Mouse (Mus musculus) adrenal gland, postnatal 4 days (tissue): ENCODE results near the gene Hhat. TPM values are rescaled to one million over a fixed set of nuclear protein-coding genes. Genes with fewer than 3 reads are reported as not detected.

Experiments used
- DNase-seq, 2 experiments: peaks; one replicate each; pipeline ENCODE4 v3.0.0; 2021 to 2022; ENCODE audit warnings: low spot score in 2 of 2, mixed read lengths in 2 of 2
- total RNA-seq, 2 experiments: library from RNA; stranded (reverse); gene quantifications; 2 replicates each; pipeline ENCODE4 v1.2.3; 2021

Hhat gene
- total RNA-seq, 2 experiments from 2014 or later: 14.4 to 15.1 TPM

GRCm38 (mm10) chr1:192744880-192745239 is 26.2 kb downstream of the Hhat start:
- DNase-seq: no peak

GRCm38 (mm10) chr1:192742394-192743251 is 28.4 kb downstream of the Hhat start:
- DNase-seq: no peak

GRCm38 (mm10) chr1:192741896-192742295 is 29.1 kb downstream of the Hhat start:
- DNase-seq: no peak

- DNase-seq: no peak
These were observed 34.5 kb downstream of the Hhat start for GRCm38 (mm10) chr1:192736524-192736923.

GRCm38 (mm10) chr1:192736002-192736426 is 35.0 kb downstream of the Hhat start:
- DNase-seq: no peak

GRCm38 (mm10) chr1:192730517-192730916 is 40.5 kb downstream of the Hhat start:
- DNase-seq: no peak

GRCm38 (mm10) chr1:192726996-192727624 is 43.9 kb downstream of the Hhat start:
- peak; percentile 32 to 46 for DNase-seq

- DNase-seq: peak; percentile 26 to 34
These were observed 48.9 kb downstream of the Hhat start for GRCm38 (mm10) chr1:192722147-192722546.

- DNase-seq: no peak
These were observed 50.9 kb downstream of the Hhat start for GRCm38 (mm10) chr1:192720156-192720555.

GRCm38 (mm10) chr1:192711779-192712348 is 59.2 kb downstream of the Hhat start:
- DNase-seq: no peak

GRCm38 (mm10) chr1:192700339-192701073 is 70.5 kb downstream of the Hhat start:
- DNase-seq: no peak

- no peak for DNase-seq
These were observed 71.9 kb downstream of the Hhat start for GRCm38 (mm10) chr1:192699101-192699500.

GRCm38 (mm10) chr1:192696371-192696863 is 74.6 kb downstream of the Hhat start:
- peak in 1 of 2 experiments; percentile 22 for DNase-seq

GRCm38 (mm10) chr1:192693644-192694043 is 77.4 kb downstream of the Hhat start:
- DNase-seq: no peak

GRCm38 (mm10) chr1:192692982-192693381 is 78.0 kb downstream of the Hhat start:
- no peak for DNase-seq

- no peak for DNase-seq
These were observed 88.6 kb downstream of the Hhat start for GRCm38 (mm10) chr1:192682219-192682951.

- DNase-seq: no peak
These were observed 93.8 kb downstream of the Hhat start for GRCm38 (mm10) chr1:192677236-192677635.

GRCm38 (mm10) chr1:192663608-192664007 is 107.4 kb downstream of the Hhat start:
- no peak for DNase-seq

- no peak for DNase-seq
These were observed 107.9 kb downstream of the Hhat start for GRCm38 (mm10) chr1:192663092-192663491.

- DNase-seq: no peak
These were observed 109.4 kb downstream of the Hhat start for GRCm38 (mm10) chr1:192661612-192662011.

- DNase-seq: no peak
These were observed 113.6 kb downstream of the Hhat start for GRCm38 (mm10) chr1:192657417-192657816.
